Comparison of ENCODE assay signal across 12 mouse cellular contexts in the genomic region with DNA sequence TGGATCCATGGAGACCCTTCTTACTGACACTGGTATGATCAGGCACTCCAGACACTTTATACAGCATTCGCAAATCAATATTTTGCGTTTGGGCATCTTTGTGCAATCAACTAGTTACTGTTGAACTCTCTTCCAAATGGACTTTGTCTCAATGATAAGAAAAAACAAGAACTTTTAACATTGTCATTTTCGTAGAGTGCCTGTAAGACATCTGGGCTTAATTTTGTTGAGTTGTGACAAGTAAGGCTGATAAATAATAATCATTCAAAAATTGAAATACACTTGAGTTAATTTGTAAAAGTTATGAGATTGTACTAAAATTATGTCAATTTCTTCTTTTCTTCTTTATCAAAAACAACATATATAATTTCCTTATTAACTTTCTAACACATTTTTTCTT. TPM values are rescaled to one million over a fixed set of nuclear protein-coding genes. Genes with fewer than 3 reads are reported as not detected.
"Had no signal": no experiment of that assay in that cellular context is flagged by ENCODE, and none has a peak within 500 bp of the region (broad histone marks: within the 10 kb centered on the region; RNA-seq: fewer than 3 reads in every experiment).

Cyp2c40 (minus strand) TSS at position 101 of the 400 bp plus-strand sequence.

RNA-seq across cellular contexts. Expression of gene Cyp2c40, which starts in this region (rescaled TPM):
- total RNA-seq: neutrophil, adult 5-6 weeks had no signal
- polyA plus RNA-seq: neural tube, embryonic 13.5 days; neural tube, embryonic 14.5 days; neural tube, embryonic 15.5 days; small intestine, adult 2 months; spleen, adult 2 months; stomach, embryonic 14.5 days; stomach, embryonic 16.5 days; testis, adult 2 months; thymus, adult 2 months; thymus, postnatal 0 days; urinary bladder, adult 2 months had no signal
